Mouse (Mus musculus): ENCODE measurements around the gene Rap1gap. TPM values are rescaled to one million over a fixed set of nuclear protein-coding genes. Genes with fewer than 3 reads are reported as not detected.

Rap1gap gene
- polyA plus RNA-seq, 1 experiment from 2014 or later = 7.7 TPM

DNA sequence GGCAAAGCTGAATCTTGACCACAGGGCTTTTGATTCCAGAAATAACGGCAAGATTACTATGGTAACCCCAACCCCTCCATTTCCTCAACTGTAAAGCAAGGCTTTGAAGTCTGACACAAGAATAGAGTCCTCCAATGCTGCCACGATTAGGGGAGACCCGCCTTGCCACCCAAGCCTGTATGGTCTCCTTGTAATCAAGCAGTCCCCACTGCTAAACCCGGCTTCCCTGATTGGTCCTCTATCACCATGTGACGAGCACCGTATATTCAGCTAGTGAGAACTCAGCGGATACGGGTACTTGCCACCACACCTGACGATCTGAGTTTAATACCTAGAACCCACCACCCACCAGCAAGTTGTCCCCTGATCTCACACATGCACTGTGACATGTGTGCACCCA is 98.4 kb downstream of the Rap1gap start:
- no peak for ATAC-seq (ENCODE audit: insufficient number of reproducible peaks, low FRiP score, low TSS enrichment, low read depth)
- Histone ChIP-seq H3K4me3 (no peak overlapping the region), H3K36me3 (no peaks in the 10 kb centered on the region), H3K27me3 (no peaks in the 10 kb centered on the region), H3K4me2 (no peak overlapping the region), H3K9me3 (no peaks in the 10 kb centered on the region), H3K9ac (no peak overlapping the region), H3K27ac (no peak overlapping the region), H3K4me1 (peaks cover 20% of the 10 kb centered on the region)
- WGBS = 73% methylated on average over 9 of the region's 9 CpGs

DNA sequence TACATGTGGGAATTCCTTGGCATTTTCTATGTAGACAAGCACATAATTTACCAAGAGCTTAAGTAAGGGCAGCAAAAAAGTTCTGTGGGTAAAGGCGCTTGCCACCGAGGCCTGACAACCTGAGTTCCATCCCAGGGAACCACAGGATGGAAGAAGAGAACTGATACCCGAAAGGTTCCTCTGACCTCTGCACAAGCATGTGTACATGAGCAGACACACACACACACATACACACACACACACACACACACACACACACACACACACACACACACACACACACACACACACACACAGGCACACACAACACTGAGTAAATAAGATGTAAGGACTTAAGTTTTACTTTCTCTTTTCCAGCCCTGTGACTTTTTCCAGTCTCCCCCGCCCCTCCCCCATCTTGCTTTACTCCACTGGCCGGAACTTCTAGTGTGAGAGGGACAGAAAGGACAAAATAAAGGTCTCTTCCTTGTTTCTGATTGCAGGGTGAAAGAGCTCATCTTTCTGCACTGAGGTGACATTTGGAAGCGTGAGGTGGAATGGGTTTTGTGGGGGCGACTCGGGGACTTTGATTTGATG is 99.5 kb downstream of the Rap1gap start:
- no peak for ATAC-seq (ENCODE audit: insufficient number of reproducible peaks, low FRiP score, low TSS enrichment, low read depth)
- H3K4me2 ChIP-seq = no peak overlapping the region
- WGBS = 59% methylated on average over 8 of the region's 8 CpGs
- no peaks in the 10 kb centered on the region for H3K9me3 ChIP-seq
- H3K9ac ChIP-seq = no peak overlapping the region
- H3K27ac ChIP-seq = no peak overlapping the region
- no peak overlapping the region for H3K4me3 ChIP-seq
- peaks cover 23% of the 10 kb centered on the region for H3K4me1 ChIP-seq
- H3K27me3 ChIP-seq = no peaks in the 10 kb centered on the region
- no peaks in the 10 kb centered on the region for H3K36me3 ChIP-seq

- 53% methylated on average over 3 of the region's 3 CpGs for WGBS
- no peaks in the 10 kb centered on the region for H3K27me3 ChIP-seq
- ATAC-seq (ENCODE audit: insufficient number of reproducible peaks, low FRiP score, low TSS enrichment, low read depth) = no peak
- H3K4me3 ChIP-seq = no peak overlapping the region
- no peak overlapping the region for H3K27ac ChIP-seq
- H3K4me2 ChIP-seq = no peak overlapping the region
- no peaks in the 10 kb centered on the region for H3K9me3 ChIP-seq
- H3K36me3 ChIP-seq = no peaks in the 10 kb centered on the region
- H3K4me1 ChIP-seq = peaks cover 24% of the 10 kb centered on the region
- H3K9ac ChIP-seq = no peak overlapping the region
Observed at GRCm38 (mm10) chr4:137764621-137765020, 100.1 kb downstream of the Rap1gap start.

DNA sequence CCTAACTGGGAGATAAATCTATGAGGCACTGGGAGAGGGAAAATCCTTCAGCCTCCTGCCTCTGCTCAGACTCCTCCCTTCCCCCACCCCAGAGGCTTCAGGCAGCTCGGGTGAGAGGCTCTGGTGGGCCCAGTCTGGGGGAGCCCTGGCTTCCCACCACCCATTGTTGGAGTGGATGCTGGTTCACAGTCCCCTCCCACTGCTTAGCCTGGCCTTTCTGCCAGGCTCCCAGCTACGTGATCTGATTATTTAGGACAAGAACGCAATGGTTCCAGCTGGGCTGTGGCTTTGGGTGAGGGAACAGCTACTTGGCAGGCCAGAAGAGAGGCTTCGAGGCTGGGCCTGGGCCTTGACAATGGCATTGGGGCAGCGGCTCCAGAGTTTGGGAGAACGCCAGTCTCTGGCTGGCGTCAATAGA is 101.0 kb downstream of the Rap1gap start:
- no peak overlapping the region for H3K4me3 ChIP-seq
- peak overlapping the region; percentile 4 for H3K27ac ChIP-seq
- no peaks in the 10 kb centered on the region for H3K9me3 ChIP-seq
- 43% methylated on average over 7 of the region's 7 CpGs for WGBS
- ATAC-seq (ENCODE audit: insufficient number of reproducible peaks, low FRiP score, low TSS enrichment, low read depth) = peak; percentile 70
- H3K27me3 ChIP-seq = no peaks in the 10 kb centered on the region
- no peak overlapping the region for H3K9ac ChIP-seq
- peaks cover 29% of the 10 kb centered on the region for H3K4me1 ChIP-seq
- H3K36me3 ChIP-seq = no peaks in the 10 kb centered on the region
- H3K4me2 ChIP-seq = no peak overlapping the region

DNA sequence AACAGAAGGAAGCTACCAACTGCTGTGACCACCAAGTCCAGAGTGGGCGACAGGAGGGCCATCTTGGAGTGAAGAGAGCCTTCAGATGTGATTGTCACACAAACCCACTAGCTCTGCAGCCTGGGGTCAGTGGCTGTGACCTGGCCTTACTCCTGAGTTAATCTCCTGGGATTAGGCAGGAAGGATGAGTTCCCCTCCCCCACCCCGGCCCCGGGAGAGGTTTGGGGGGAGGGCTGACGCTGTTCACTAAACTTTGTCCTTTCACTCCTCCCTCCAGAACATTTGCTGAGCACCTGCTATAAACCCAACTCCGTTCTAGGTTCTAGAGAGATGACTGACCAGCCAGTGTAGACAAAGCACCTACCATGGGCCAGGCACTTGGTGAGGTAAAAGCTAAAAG is 101.8 kb downstream of the Rap1gap start:
- Histone ChIP-seq H3K4me2 (no peak overlapping the region), H3K27me3 (no peaks in the 10 kb centered on the region), H3K36me3 (no peaks in the 10 kb centered on the region), H3K27ac (no peak overlapping the region), H3K4me3 (no peak overlapping the region), H3K9me3 (no peaks in the 10 kb centered on the region), H3K9ac (no peak overlapping the region), H3K4me1 (peaks cover 33% of the 10 kb centered on the region)
- WGBS = 33% methylated on average over 5 of the region's 5 CpGs
- ATAC-seq (ENCODE audit: insufficient number of reproducible peaks, low FRiP score, low TSS enrichment, low read depth) = no peak

GRCm38 (mm10) chr4:137768381-137768780 is 103.9 kb downstream of the Rap1gap start:
- no peak for ATAC-seq (ENCODE audit: insufficient number of reproducible peaks, low FRiP score, low TSS enrichment, low read depth)
- Histone ChIP-seq H3K9ac (no peak overlapping the region), H3K4me2 (no peak overlapping the region), H3K27ac (0 out of 2 replicates have a peak overlapping the region, but pooled peaks have one; percentile 0), H3K4me1 (peaks cover 36% of the 10 kb centered on the region), H3K27me3 (no peaks in the 10 kb centered on the region), H3K9me3 (no peaks in the 10 kb centered on the region), H3K4me3 (no peak overlapping the region), H3K36me3 (no peaks in the 10 kb centered on the region)
- WGBS = 75% methylated on average over 5 of the region's 5 CpGs

- Histone ChIP-seq H3K27me3 (no peaks in the 10 kb centered on the region), H3K36me3 (no peaks in the 10 kb centered on the region), H3K9me3 (no peaks in the 10 kb centered on the region), H3K4me2 (no peak overlapping the region), H3K4me3 (no peak overlapping the region), H3K4me1 (peaks cover 40% of the 10 kb centered on the region), H3K27ac (0 out of 2 replicates have a peak overlapping the region, but pooled peaks have one; percentile 0), H3K9ac (no peak overlapping the region)
- 71% methylated on average over 6 of the region's 6 CpGs for WGBS
- no peak for ATAC-seq (ENCODE audit: insufficient number of reproducible peaks, low FRiP score, low TSS enrichment, low read depth)
Observed at GRCm38 (mm10) chr4:137768831-137769230, 104.3 kb downstream of the Rap1gap start.

DNA sequence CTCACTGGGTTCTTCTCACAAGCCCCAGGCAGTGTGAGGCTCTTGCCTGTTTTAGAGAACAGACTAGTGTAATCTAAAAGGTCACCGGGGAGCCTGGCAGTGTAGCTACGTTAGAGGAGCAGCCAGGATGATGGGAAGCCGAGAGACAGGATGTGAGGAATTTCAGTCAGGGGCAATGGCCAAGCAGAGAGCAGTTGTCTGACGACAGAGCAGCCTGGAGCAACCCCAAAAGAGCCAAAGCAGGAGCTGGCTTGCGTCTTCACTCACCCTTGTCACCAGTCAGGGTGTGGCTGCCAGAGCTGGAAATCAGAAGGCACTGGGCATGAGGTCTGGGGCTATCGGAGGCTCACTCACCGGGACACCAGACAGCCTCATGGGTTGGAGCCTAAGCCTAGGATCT is 105.1 kb downstream of the Rap1gap start:
- no peak overlapping the region for H3K9ac ChIP-seq
- no peak for ATAC-seq (ENCODE audit: insufficient number of reproducible peaks, low FRiP score, low TSS enrichment, low read depth)
- no peak overlapping the region for H3K4me3 ChIP-seq
- peaks cover 45% of the 10 kb centered on the region for H3K4me1 ChIP-seq
- no peaks in the 10 kb centered on the region for H3K9me3 ChIP-seq
- WGBS = 38% methylated on average over 7 of the region's 7 CpGs
- no peaks in the 10 kb centered on the region for H3K27me3 ChIP-seq
- no peaks in the 10 kb centered on the region for H3K36me3 ChIP-seq
- no peak overlapping the region for H3K27ac ChIP-seq
- H3K4me2 ChIP-seq = no peak overlapping the region

DNA sequence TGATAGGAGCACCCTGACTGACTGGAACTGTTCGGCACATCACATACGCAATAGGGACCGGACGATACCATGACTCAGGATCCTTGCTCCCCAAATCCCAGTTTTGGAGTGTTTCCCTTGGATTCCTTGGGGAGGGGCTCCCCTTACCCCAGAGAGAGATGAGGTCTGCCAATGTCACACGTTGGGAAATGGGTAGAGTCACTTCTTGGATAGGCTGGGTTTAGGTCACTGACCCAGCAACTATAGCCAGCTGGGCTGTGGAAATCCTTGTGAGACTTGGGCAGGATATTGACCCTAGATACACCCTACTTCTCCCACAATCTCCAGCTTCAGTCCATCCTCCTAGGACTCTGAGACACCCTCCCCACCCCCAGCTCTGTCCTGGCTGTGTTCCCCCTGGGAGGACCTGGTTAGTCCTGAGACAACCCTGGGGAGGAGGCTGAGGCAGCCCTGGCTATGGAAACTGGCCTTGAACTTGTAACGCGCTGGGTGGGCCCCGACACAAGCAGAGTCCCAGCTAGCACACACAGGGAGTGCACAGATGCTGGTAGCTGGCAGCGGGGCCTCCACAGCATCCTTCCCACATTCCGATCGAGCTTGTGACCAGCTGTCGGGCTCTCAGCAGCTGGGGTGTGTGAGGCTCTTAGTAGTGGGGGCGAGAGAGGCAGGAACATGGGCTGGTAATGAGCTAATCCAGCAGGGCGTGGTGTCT is 106.5 kb downstream of the Rap1gap start:
- H3K4me1 ChIP-seq = peaks cover 36% of the 10 kb centered on the region
- no peaks in the 10 kb centered on the region for H3K9me3 ChIP-seq
- H3K36me3 ChIP-seq = no peaks in the 10 kb centered on the region
- ATAC-seq (ENCODE audit: insufficient number of reproducible peaks, low FRiP score, low TSS enrichment, low read depth) = peak; percentile 48; the same call in 1 of the 2 replicates
- H3K27ac ChIP-seq = no peak overlapping the region
- H3K27me3 ChIP-seq = no peaks in the 10 kb centered on the region
- H3K4me2 ChIP-seq = no peak overlapping the region
- H3K9ac ChIP-seq = no peak overlapping the region
- H3K4me3 ChIP-seq = no peak overlapping the region
- 48% methylated on average over 14 of the region's 14 CpGs for WGBS

GRCm38 (mm10) chr4:137771749-137772148 is 107.2 kb downstream of the Rap1gap start:
- ATAC-seq (ENCODE audit: insufficient number of reproducible peaks, low FRiP score, low TSS enrichment, low read depth) = no peak
- Histone ChIP-seq H3K4me1 (peaks cover 30% of the 10 kb centered on the region), H3K4me3 (no peak overlapping the region), H3K27ac (no peak overlapping the region), H3K27me3 (no peaks in the 10 kb centered on the region), H3K4me2 (no peak overlapping the region), H3K9ac (no peak overlapping the region), H3K9me3 (no peaks in the 10 kb centered on the region), H3K36me3 (no peaks in the 10 kb centered on the region)
- WGBS = 73% methylated on average over 3 of the region's 3 CpGs

DNA sequence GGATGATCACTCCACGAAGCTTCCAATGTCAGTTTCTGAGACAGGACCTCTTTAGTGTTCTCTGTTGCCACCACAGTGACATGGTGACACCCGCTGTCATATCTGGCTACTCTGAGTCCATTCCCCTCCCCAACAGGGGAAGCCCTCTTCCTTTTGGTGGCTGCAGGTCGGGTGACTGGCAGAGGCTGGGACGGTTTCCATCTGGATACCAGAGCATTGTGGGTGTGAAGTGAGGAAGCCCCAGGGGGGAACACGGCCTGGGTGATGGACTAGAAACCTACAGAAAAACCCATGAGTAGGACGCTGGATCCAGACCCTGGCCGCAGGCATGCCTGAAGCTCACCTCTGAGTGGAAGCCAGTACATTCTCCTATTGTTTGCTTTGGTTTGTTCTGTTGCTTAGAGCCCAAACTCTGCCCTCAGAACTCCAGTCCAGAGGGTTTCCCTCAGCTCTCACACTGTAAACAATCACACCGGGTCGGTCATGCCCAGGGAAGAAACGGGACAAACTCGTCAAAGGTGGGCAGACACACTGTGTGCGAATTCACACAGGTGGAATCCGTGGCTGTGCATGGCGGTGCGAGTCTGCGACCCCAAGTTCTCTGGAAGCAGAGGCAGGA is 108.0 kb downstream of the Rap1gap start:
- no peaks in the 10 kb centered on the region for H3K9me3 ChIP-seq
- peaks cover 30% of the 10 kb centered on the region for H3K4me1 ChIP-seq
- H3K4me3 ChIP-seq = no peak overlapping the region
- H3K36me3 ChIP-seq = no peaks in the 10 kb centered on the region
- no peak for ATAC-seq (ENCODE audit: insufficient number of reproducible peaks, low FRiP score, low TSS enrichment, low read depth)
- no peak overlapping the region for H3K4me2 ChIP-seq
- no peak overlapping the region for H3K9ac ChIP-seq
- 84% methylated on average over 16 of the region's 16 CpGs for WGBS
- no peaks in the 10 kb centered on the region for H3K27me3 ChIP-seq
- no peak overlapping the region for H3K27ac ChIP-seq

- Histone ChIP-seq H3K9me3 (no peaks in the 10 kb centered on the region), H3K36me3 (no peaks in the 10 kb centered on the region), H3K27ac (peak overlapping the region; percentile 34; the same call in 1 of the 2 replicates), H3K4me3 (no peak overlapping the region), H3K9ac (no peak overlapping the region), H3K4me2 (no peak overlapping the region), H3K27me3 (no peaks in the 10 kb centered on the region), H3K4me1 (peaks cover 30% of the 10 kb centered on the region)
- 21% methylated on average over 2 of the region's 2 CpGs for WGBS
- ATAC-seq (ENCODE audit: insufficient number of reproducible peaks, low FRiP score, low TSS enrichment, low read depth) = no peak
Observed at GRCm38 (mm10) chr4:137773369-137773899, 108.9 kb downstream of the Rap1gap start.

All from limb, embryonic 15.5 days (tissue).